Mouse (Mus musculus) brain, embryonic 14.5 days (tissue): ENCODE measurements at regions not wholly inside any gene's neighbourhood (a gene's known extent, or its start where the extent isn't known, plus 50 kb on each side); places are given as distances from the start of the nearest gene placed in this dataset.

Experiments used
- CTCF ChIP-seq: fragments of 200-500 bp; IDR thresholded peaks from 2 replicates; pipeline ENCODE4 v1.5.1; 2012; ENCODE audit warnings: inconsistent platforms, mild to moderate bottlenecking, moderate library complexity, borderline replicate concordance; ENCODE audit not compliant: insufficient read depth, insufficient read length; ENCODE audit errors: extremely low read depth
- POLR2A ChIP-seq: fragments of 200-500 bp; IDR thresholded peaks from 2 replicates; pipeline ENCODE4 v1.6.1; 2012; ENCODE audit warnings: mild to moderate bottlenecking, inconsistent platforms, borderline replicate concordance; ENCODE audit not compliant: poor library complexity, insufficient read depth, insufficient read length, severe bottlenecking; ENCODE audit errors: extremely low read depth

GRCm38 (mm10) chr4:81764026-81764867, 321.6 kb upstream of the Mpdz start:
- TF ChIP-seq POLR2A = no peak
- no peak for TF ChIP-seq CTCF
